Mouse (Mus musculus) adrenal gland, adult 2 months (tissue): ENCODE data around the gene Wasf2. TPM values are rescaled to one million over a fixed set of nuclear protein-coding genes. Genes with fewer than 3 reads are reported as not detected.
"Not testable (repeated sequence)": the region's sequence is repeated elsewhere in the genome, so short reads cannot be mapped to it uniquely, and the experiment has no call there.

ENCODE experiments used
- DNase-seq: peaks from one replicate; pipeline ENCODE4 v3.0.0; 2021
- long read RNA-seq: library from polyadenylated mRNA; stranded (forward); transcript quantifications from one replicate; pipeline ENCODE4 v2.0.0, GENCODE M21; 2021
- polyA plus RNA-seq: library from polyadenylated mRNA; depleted of rRNA; stranded (reverse); fragments of >200 nt; gene quantifications from 2 replicates; pipeline ENCODE4 v1.2.3, GENCODE M21; 2012; rRNA removed
- total RNA-seq, 2 experiments: library from RNA; stranded (reverse); gene quantifications; 2 replicates each; pipeline ENCODE4 v1.2.3; 2021

Gene Wasf2
- total RNA-seq (100 to 1,000 TPM in 1 of 2 experiments, 10 to 100 TPM in 1; 99.4 to 130 TPM), polyA plus RNA-seq (43.2 and 57.0 TPM in 2 replicates)
- long read RNA-seq, full-length matches to known transcripts, result 3 of 20 reads
- long read RNA-seq, partial matches to known transcripts, result 17 of 20 reads
- long read RNA-seq, other reads (novel, unspliced or antisense), result 0 of 20 reads

DNA sequence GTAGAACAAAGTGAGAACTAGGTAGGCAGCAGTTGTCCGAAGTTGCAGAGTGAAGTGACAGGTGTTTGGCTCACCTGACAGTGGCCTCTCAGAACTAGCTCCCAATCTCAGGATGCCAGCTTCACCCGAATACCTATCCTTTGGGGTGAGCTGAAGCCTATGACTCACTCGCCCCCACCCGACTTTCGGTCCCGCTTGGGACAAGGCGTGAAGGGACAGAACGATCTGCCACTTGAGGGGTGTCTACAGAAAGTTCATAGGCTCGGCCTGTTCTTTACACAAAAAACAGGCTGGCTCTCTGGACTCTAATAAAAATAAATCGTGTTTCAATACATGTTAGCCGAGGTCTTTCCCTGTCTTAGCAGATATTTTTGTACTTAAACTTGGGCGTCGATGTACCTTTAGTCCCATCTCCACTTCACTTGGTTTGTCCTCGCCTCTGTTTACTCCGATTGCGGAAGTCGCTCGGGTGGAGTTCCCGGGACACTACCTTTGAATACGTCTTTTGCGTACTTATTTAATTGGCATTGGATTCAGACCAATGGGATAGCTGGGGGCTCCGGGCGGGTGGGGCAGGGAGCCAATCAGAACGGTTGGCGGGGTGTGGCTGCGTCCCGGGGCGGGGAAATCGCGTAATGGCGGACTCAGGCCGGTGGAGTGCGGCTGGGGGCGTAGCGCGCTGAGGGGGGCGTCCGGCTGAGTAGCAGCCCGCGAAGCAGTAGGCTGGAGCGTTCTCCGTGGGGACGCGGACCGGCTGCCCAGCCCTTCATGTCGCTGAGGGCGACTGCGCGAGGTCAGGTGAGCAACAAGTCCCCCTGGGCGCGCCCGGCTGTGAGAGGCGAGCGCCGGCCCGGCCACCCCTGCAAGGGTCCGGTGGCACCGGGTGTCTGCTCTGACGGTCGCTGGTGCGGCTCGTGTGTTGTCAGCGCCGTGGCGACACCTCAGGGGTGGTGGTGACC, at the start of gene Wasf2:
Gene Wasf2, plus strand, starts transcription at position 575 of the 959 bp plus-strand sequence.
- DNase-seq, result peak; percentile 94

DNA sequence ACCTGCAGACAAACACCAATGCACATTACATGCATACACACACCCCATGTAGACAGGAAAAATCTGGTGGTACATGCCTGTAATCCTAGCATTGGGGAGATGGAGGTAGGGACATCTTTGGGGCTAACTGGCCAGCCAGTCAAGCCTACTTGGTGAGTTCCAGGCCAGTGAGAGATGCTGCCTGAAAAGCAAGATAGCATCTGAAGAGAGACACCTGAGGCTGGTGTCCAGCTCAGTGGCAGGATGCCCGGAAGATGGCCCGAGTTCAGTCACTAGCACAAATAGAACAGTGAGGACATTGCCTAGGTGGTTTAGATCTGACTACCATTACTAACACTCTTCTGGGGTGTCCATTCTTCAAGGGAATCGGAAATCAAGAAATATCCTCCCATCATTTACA, 49.4 kb upstream of the Wasf2 start:
- no peak for DNase-seq

DNA sequence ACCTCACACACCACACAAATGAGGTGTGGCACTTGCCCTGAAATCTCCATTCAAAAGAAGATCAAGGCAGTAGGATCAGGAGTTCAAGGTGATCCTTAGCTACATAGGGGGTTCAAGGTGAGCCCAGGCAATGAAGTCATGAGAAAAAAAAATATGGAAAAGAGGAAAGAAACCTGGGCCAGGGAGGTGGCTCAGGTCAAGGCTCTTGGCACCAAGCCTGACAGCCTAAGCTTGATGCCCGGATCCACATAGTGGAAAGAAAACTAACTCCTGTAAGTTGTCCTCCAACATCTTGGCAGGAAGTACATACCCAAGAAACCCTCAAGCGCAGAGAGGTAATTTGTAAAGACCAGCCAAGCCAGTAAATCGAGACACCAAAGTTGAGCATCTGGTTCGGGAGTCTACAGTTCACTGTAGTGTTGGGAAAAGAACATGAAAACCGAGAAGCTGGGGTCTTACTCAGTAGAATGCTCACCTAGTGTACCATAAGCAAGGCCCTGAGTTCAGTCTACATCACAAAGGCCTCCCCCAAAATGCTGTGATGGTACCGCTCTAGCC, 48.0 kb upstream of the Wasf2 start:
- peak; percentile 68 for DNase-seq

DNA sequence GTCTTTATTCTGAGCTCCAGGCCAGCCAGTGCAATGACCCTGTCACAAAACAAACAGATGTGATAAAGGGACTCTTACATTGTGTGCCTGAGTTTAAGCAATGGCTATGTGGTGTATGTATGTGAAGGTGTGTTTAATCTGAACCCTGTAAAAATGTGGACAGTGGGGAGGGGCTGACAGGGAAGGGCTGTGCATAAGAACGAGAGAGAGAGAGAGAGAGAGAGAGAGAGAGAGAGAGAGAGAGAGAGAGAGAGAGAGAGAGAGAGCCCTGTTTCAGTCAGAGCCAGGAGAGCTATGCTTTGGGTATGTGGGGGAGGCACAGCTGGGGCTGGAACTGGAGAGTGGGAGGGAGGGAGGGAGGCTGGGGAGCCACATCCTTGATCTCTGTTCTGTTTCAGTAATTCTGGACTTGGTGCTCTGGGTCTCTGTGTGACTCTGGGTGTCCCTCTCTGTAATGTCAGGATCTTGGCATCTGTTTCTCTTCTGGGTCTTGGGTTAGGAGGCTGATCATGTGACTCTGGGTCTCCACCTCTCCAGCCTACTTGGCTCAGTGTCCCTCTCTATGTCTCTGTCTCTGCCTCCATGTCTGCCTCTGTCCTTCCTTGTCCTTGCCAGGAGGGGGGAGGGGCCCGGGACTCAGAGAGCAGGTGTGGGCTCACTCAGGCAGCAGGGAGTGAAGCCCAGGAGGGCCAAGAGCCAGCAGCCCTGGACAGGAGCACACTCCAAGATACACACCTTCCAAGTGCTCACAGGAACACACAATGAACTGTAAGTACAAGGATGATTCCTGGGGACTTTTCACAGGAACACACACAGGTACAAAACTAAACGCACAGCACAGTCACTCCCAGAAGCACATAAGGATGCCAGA, 46.1 kb upstream of the Wasf2 start:
- peak; percentile 63 for DNase-seq

DNA sequence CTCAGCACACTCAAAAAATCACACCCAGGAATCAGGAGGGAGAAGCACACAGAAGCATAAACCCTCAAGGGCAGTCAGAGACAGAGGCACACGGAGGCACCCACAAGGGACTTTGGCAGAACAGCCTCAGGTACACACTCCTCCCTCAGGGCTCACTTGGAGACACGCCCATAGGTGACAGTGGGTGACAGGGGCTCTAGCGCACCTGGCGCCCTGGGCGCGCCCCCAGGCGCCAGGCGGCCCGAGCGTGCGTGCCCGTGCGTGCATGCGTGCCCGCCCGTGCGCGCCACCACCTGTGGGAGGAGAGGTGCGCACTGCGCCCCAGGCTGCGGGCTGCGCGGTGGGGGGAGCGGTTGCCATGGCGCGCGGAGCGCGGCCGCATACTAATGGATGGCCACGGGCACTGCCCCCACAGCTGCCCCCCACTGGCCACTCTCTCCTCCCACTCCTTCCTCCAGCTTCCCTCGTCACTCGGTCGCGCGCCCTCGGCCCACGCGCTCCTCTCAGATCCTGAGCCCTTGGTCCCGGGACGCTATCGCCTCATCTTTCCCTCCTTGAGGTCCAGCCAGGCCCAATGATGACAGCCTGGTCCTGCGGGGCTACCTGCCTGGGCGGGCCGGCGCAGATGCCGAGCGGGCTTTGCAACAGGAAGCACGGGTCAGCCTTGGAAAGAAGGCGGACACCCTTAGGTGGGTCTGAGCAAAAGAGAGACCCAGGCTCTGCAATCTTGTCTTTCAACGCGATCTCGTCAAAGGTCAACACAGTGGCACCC, 45.1 kb upstream of the Wasf2 start:
- DNase-seq, result peak; percentile 71

DNA sequence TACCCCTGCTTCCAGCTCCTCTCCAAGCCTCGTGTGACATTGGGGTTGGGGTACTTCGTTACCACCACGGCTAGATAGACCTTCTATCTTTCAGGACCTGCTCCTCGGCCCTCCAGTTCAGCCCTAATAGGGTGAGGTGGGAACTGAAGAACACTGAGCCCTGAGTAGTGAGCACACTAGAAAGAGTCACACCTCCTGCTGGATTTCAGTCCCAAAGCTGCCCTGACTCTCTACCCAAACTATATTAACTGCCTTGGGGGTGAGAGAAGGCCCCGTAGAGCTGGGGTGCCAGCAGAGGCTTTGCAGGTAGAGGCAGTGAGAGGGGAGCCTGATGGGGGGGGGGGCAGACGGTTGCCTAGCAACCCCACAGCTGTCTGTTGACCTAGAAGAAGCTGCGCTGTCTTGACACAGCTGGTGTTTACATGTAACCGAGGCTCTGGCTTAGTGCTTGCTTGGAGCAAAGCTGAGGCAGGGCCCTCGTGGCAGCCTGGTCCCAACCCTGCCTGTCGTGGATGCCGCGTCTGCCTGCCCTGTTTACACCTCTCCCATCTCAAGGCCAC, 44.4 kb upstream of the Wasf2 start:
- DNase-seq, result peak; percentile 10

DNA sequence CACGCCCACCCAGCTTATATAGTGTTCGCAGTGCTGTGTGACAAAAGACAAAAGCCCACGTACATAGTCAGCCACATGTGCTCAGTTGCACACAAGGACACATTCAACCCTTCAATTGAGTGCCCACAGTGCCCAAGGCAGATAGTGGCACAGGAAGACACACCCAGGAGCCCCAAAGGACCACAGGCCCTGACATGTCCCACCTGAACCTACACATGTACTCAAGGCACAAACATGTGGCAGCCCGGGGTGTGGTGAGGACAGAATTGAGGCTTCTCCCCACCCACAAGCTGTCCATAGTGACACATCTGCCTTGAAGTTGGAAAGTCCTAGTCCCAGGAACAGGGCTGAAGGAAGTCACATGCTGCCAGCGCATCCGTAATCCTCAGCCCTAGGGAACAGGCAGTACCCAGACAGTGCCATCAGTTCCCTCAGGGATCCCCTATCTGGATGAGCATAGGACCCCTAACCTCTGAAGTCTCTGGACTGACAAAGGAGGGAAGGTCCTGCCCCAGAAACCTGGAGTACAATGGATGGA, 43.1 kb upstream of the Wasf2 start:
- peak; percentile 5 for DNase-seq

DNA sequence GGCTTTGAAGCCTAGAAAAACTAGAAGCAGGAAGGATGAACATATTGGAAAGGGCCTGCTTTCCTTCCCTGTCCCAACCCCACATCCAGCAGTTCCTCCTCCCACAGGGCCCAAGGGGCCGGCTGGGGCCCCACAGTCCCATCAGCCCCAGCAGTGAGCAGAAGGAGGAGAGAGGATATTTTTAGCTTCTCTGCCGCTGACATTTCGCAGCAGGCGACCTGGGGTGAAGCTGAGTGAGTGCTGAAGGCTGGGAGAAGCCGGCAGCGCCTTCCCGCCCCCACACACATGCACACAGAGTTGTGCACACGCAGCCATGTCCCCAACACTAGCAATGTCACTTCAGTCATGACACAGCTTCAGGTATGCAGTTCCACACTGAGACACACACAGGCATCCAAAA, 42.5 kb upstream of the Wasf2 start:
- peak; percentile 64 for DNase-seq

DNA sequence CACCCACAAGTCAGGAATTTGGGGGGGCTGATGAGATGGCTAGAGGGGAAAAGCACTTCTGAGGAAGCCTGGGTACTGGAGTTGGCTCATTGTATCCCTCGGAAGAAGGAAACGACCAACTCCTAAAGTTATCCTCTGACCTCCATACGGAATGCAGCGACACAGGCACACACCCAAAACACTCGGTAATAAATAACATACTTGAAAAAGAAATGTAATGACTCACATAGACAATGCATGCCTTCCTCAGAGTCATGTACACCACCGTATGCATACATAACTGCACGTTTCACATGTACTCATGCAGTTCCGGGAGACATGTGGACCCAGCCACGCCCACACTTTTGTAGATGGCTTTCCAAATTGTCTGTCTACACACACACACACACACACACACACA, 41.0 kb upstream of the Wasf2 start:
- DNase-seq, result no peak

DNA sequence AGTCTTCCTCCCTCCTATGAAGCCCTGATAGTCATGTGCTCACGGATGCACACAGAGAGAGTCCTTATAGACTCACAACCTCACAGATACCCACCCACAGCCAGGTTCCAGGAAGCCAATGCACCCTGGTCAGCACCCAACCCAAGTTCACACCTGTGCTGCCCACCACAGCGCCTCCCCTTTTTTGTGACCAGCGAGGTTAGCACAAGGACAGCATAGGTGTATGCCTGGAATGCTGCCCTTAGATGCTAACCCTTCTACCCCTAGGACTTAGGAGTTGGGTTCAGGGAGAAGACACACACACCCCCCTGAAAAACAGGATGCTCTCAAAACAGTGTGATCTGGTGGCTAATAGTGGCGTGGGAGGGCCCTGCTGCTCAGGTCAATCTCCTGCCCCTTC, 40.5 kb upstream of the Wasf2 start:
- DNase-seq, result no peak

DNA sequence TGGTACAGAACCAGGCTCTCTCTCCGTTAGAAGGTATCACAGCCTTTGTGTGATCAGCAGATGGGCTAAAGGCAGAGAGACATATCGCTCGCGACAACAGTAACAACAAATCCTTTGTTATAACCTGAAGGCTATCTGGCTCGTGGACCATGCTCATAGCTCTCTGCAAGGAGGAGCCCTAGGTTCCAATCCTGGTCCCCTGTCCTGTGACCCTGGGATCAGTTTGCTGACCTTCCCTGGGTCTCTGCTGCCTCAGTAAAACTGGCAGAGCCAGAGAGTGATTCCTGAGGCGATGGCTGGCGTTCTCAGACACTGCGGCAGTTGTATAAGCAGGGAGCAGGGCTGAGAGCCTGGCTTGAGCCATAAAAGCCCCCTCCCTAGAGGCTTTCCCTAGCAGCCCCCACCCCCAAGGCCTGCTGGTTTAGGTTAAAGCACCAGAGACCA, 40.0 kb upstream of the Wasf2 start:
- no peak for DNase-seq

DNA sequence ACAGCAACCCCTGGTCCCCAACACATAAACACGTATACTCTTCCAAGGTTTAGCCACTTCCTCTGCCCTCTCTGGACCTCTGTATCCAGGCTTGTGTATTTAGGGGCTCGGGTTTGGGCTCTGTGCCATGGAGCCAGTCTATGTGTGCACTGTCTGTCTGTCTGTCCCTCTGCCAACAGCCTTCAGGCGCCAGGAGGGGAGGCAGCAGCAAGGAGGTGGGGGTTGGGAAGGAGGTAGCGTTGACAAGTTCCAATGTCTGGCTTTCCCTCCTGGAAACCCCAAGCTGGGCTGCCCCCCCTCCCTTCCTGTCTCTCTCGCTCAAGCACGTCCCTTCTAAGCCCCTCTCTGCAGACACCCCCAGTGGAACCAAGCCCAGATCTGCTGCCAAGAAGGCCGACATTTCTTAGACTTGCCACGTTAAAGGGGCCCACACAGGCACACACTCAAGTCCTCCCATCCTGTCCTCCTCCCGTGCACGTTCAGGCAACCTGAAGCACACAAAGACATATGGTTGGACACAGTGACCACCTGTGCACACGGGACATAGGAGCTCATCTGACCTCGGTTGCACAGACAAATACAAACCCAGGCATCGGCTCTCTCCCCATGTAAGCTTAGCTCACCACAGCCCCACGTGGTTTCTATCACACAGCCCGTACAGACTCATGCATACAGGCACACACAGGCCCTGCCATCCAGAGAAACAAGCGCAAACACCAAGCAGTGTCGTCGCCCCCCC, 39.4 kb upstream of the Wasf2 start:
- no peak for DNase-seq

DNA sequence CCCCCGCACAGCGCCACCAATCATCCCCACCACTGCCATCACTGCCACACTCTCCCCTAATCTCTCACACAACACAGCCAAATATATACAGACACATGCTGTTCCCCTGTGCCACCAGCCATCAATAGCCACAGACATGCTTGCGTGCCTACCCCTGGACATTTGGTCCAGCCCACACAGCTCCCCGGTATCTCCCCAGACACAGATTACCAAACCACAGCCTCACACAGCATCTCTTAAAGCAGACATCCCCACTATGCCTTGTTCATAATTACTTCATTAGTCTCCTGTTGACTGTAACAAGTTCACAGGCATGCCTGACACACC, 38.9 kb upstream of the Wasf2 start:
- no peak for DNase-seq

DNA sequence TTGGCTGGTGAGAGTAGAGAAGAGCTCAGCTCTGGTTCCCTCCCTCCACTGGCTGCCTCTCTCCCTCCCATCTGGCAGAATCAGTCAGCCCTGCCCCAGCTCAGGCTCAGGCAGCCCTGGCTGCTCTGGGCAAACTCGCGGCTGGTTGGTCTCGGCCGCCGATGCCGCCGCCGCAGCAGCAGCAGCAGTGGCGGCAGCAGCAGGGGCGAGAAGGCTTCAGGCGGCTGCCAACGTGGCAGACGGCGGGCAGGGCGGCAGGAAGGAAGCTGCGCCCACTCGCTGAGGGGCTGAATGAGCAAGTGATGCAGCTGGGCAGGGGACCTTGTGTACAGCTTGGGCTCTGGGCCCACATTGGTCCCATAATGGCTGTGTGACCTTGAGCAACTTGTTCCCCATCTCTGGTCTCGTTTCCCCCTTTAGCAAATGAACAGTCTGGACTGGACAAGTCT, 37.8 kb upstream of the Wasf2 start:
- peak; percentile 64 for DNase-seq

DNA sequence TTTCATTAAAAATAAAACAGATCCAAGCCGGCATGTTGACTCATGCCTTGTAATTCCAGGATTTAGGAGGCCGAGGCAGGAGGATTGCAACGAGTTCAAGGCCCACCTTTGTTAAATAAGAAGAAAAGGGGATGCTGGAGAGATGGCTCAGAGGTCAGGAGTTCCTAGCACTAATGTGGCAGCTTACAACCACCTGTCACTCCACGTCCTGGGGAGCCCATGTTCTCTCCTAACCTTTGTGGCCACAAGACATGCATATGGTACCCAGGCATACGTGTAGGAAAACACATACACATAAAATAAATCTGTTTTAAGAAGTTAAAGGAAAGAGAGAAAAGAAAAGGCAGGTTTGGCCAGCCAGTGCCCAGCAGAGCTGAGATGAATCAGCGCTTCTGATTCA, 37.2 kb upstream of the Wasf2 start:
- DNase-seq, result no peak

DNA sequence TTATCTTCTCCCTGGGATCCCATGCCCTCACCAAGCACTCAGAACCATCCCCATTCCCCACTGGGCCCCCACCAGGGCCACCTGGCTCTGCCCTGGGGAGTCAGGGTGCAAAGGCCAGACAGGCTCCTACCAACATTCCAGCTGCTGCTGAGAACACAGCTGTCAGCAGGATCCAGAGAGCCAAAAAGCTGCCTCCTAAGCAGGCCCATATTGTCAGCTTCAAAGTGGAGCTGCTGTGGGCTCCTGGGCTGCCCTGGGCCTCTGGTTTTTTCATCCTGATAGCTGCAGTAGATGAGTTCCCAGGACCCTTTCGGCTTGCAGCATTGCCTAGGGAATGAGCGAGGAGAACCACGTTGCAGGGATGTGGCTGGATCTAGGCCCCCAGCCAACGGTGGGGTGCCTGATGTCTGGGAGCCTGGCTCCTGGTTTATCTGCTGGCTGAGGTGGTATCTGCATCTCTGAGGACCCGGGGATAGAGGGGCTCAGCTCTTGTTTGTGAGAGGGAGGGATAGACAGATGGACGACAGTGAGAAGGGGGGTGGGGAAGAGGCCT, 36.7 kb upstream of the Wasf2 start:
- peak; percentile 62 for DNase-seq

DNA sequence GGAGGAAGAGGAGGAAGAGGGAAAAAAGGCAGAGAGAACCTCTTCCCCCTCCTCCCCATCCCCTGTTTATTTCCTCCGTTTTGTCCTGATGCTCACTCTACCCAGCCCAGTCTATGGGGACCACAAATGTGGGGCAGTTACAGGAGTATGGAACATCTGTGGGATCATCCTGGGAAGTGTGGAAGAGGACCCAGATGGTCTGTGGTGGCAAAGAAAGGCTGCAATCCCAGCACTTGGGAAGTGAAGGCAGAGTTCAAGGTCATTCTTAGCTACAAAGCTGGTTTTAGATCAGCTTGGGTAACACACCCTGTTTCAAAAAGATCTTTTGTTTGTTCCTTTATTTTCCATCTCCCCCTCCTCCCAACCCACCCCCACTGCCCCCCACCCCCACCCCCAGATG, 36.0 kb upstream of the Wasf2 start:
- no peak for DNase-seq

DNA sequence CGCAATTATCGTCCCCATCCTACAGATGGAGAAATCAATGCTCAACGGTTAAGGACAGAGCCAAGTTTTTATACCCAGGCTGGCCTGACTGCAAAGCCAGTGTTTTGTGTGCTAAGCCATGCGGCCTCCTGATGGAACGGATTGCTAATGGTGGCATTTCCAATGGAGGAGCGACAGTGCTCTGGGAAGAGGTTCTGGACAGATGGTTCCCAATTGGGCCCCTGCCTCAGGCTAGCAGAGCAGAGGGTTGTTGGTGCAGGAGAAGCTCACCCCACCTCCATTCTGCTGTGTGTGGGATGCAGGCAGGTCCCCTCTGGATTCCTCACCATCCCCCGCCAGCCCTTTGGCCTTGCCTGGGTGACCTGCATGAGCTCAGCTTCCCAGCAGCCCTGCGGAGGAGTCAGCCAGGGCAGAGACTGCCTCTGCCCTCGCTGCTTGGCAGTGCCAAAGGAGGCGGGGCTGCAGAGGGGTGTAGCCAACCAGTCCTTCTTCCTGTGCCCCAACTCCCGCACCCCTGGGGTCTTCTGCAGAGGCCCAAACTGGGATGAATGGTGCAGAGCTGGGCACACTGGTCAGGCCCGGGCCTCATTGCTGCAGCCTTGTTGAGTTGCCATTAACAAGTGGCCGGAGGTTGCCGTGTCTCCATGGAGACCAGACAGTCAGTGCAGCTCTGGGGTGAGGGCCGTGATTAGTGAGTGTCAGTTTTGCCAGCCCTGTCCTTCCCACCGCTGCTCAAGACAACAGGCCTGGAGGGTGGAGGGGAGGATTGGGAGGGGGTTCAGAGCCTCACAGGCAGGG, 35.2 kb upstream of the Wasf2 start:
- DNase-seq, result peak; percentile 96

DNA sequence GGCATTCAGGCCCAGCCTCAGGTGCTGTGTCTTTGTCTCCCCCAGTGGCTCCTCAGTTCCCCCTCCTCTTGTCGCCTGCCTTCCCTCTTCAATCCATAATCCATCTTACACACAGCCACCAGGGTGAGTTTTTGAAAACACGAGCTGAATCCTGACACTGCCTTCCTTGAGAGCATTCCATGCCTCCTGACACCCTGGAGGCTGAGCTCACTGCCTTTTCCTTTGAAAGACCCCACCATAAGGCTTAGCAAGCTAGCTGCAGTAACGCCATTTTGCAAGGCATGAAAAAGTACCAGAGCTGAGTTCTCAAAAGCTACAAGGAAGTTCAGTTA, 34.6 kb upstream of the Wasf2 start:
- DNase-seq, result not testable (repeated sequence)
